21 mouse cellular contexts compared by ENCODE assay signal in genomic region chr8:78018430-78019180, GRCm38 (mm10).
DNase-seq lines count a peak whose midpoint lies in the region; ATAC-seq and TF ChIP-seq lines count a peak whose summit lies in the region.
"Had no signal": no experiment of that assay in that cellular context is flagged by ENCODE, and none has a peak within 500 bp of the region (broad histone marks: within the 10 kb centered on the region; RNA-seq: fewer than 3 reads in every experiment).

No protein-coding gene starts in this region.

- H3K27me3 ChIP-seq in forebrain, embryonic 14.5 days (replicated peaks; ENCODE audit: control insufficient read depth, insufficient read depth, low read length) = no peaks in the 10 kb centered on the region
- no peaks in the 10 kb centered on the region for H3K27me3 ChIP-seq in forebrain, embryonic 11.5 days (ENCODE audit: control insufficient read depth, insufficient read depth, low read length)
- H3K27me3 ChIP-seq in heart, postnatal 0 days (ENCODE audit: control insufficient read depth, insufficient read depth, low read length) = no peaks in the 10 kb centered on the region
- no peaks in the 10 kb centered on the region for H3K27me3 ChIP-seq in E14TG2a.4 (ENCODE audit: insufficient read depth, low read length)
- H3K27me3 ChIP-seq: heart, embryonic 13.5 days; limb, embryonic 12.5 days had no signal

- TF ChIP-seq CTCF in heart, postnatal 0 days (IDR thresholded peaks at IDR 0.05; ENCODE audit: low read depth) = no peak
- TF ChIP-seq CTCF in E14TG2a.4 (conservative IDR thresholded peaks at IDR 0.05; ENCODE audit: low read length) = no peak

- no peaks in the 10 kb centered on the region for H3K9me3 ChIP-seq in forebrain, embryonic 14.5 days (replicated peaks; ENCODE audit: control insufficient read depth, low read length)
- no peaks in the 10 kb centered on the region for H3K9me3 ChIP-seq in forebrain, embryonic 11.5 days (ENCODE audit: control insufficient read depth, low read length)
- H3K9me3 ChIP-seq in heart, postnatal 0 days (replicated peaks; ENCODE audit: control insufficient read depth, low read length) = no peaks in the 10 kb centered on the region
- H3K9me3 ChIP-seq in E14TG2a.4 (ENCODE audit: low read length) = peaks cover 27% of the 10 kb centered on the region
- H3K9me3 ChIP-seq: embryonic facial prominence, embryonic 10.5 days had no signal

- 0 out of 2 replicates have a peak, but pooled peaks cover 5% of the 10 kb centered on the region for H3K4me1 ChIP-seq in forebrain, embryonic 14.5 days (ENCODE audit: control insufficient read depth, insufficient read depth, low read length)
- H3K4me1 ChIP-seq in forebrain, embryonic 11.5 days (replicated peaks; ENCODE audit: control insufficient read depth, insufficient read depth, low read length) = no peaks in the 10 kb centered on the region
- peaks cover 42% of the 10 kb centered on the region for H3K4me1 ChIP-seq in heart, postnatal 0 days (ENCODE audit: control insufficient read depth, insufficient read depth)
- peaks cover 29% of the 10 kb centered on the region for H3K4me1 ChIP-seq in E14TG2a.4 (replicated peaks; ENCODE audit: low read depth, low read length)

- 17% methylated on average over 4 of the region's 4 CpGs for WGBS in forebrain, embryonic 14.5 days
- WGBS in forebrain, embryonic 11.5 days = 62% methylated on average over 4 of the region's 4 CpGs
- 37% methylated on average over 4 of the region's 4 CpGs for WGBS in heart, postnatal 0 days

- H3K27ac ChIP-seq in forebrain, embryonic 14.5 days (ENCODE audit: low read depth, low read length) = no peak overlapping the region
- no peak overlapping the region for H3K27ac ChIP-seq in forebrain, embryonic 11.5 days (ENCODE audit: low read depth, low read length)
- H3K27ac ChIP-seq in heart, postnatal 0 days (ENCODE audit: low read depth) = peak overlapping the region; percentile 70
- H3K27ac ChIP-seq: embryonic facial prominence, embryonic 10.5 days; limb, embryonic 12.5 days; macrophage had no signal

- H3K4me3 ChIP-seq in forebrain, embryonic 14.5 days (ENCODE audit: low read depth, low read length) = no peak overlapping the region
- H3K4me3 ChIP-seq in forebrain, embryonic 11.5 days (ENCODE audit: low read depth, low read length) = no peak overlapping the region
- H3K4me3 ChIP-seq in heart, postnatal 0 days (ENCODE audit: low read depth, low read length) = no peak overlapping the region
- 0 out of 2 replicates have a peak overlapping the region, but pooled peaks have one; percentile 21 for H3K4me3 ChIP-seq in E14TG2a.4 (replicated peaks; ENCODE audit: low read length)
- H3K4me3 ChIP-seq: embryonic facial prominence, embryonic 10.5 days; heart, embryonic 13.5 days; limb, embryonic 12.5 days had no signal

- no peak for TF ChIP-seq EP300 in heart, postnatal 0 days (IDR thresholded peaks at IDR 0.05; ENCODE audit: low read depth)

- DNase-seq in forebrain, embryonic 14.5 days (ENCODE audit: low spot score) = peak; percentile 45
- DNase-seq in forebrain, embryonic 11.5 days (ENCODE audit: low spot score) = no peak
- no peak for DNase-seq in heart, postnatal 0 days (ENCODE audit: low spot score)
- DNase-seq in heart, postnatal 4 days = no peak
- peak; percentile 74 for DNase-seq in ZHBTc4 (ENCODE audit: low read depth, low spot score)
- no peak for DNase-seq in urinary bladder, postnatal 25 days (ENCODE audit: low spot score)
- DNase-seq in adrenal gland, adult 18-20 months (ENCODE audit: low spot score in 2 of 2) = no peak
- DNase-seq: cerebellum, adult 11-12 months; cerebellum, postnatal 10 days; kidney, adult 18-20 months; kidney, postnatal 4 days; liver, postnatal 0 days; thymus, adult 18-20 months; thymus, postnatal 36 days had no signal

- H3K36me3 ChIP-seq in forebrain, embryonic 14.5 days (ENCODE audit: control insufficient read depth, insufficient read depth, low read length) = no peaks in the 10 kb centered on the region
- H3K36me3 ChIP-seq in forebrain, embryonic 11.5 days (ENCODE audit: control insufficient read depth, insufficient read depth, low read length) = no peaks in the 10 kb centered on the region
- no peaks in the 10 kb centered on the region for H3K36me3 ChIP-seq in heart, postnatal 0 days (replicated peaks; ENCODE audit: control insufficient read depth, insufficient read depth, low read length)
- no peaks in the 10 kb centered on the region; the same call in 1 of the 2 replicates for H3K36me3 ChIP-seq in E14TG2a.4 (ENCODE audit: insufficient read depth, low read length)
- H3K36me3 ChIP-seq: embryonic facial prominence, embryonic 10.5 days; heart, embryonic 13.5 days; limb, embryonic 12.5 days had no signal

- ATAC-seq in forebrain, embryonic 14.5 days = peak; percentile 61
- ATAC-seq in forebrain, embryonic 11.5 days (replicated peaks; ENCODE audit: low FRiP score) = no peak
- ATAC-seq in heart, postnatal 0 days (ENCODE audit: insufficient read depth, low read depth) = peak; percentile 45; the same call in 1 of the 2 replicates
- ATAC-seq: liver, postnatal 0 days; lung, postnatal 0 days had no signal

- H3K9ac ChIP-seq in forebrain, embryonic 14.5 days (ENCODE audit: low read length) = no peak overlapping the region
- H3K9ac ChIP-seq in forebrain, embryonic 11.5 days (ENCODE audit: low read length) = no peak overlapping the region
- no peak overlapping the region for H3K9ac ChIP-seq in heart, postnatal 0 days (replicated peaks; ENCODE audit: low read depth, low read length)
- H3K9ac ChIP-seq: heart, embryonic 13.5 days; limb, embryonic 12.5 days; liver, postnatal 0 days had no signal

- H3K4me2 ChIP-seq in forebrain, embryonic 14.5 days (ENCODE audit: low read length) = no peak overlapping the region
- H3K4me2 ChIP-seq in forebrain, embryonic 11.5 days (ENCODE audit: low read depth, low read length, severe bottlenecking) = no peak overlapping the region
- no peak overlapping the region for H3K4me2 ChIP-seq in heart, postnatal 0 days (ENCODE audit: low read depth, low read length)
- H3K4me2 ChIP-seq: heart, embryonic 13.5 days; limb, embryonic 12.5 days; liver, embryonic 11.5 days had no signal

Comparison
In these comparisons a context has a peak if more than half of its experiments do, and no peak if none do; other contexts are left out.
1. DNase-seq: peak in forebrain, embryonic 14.5 days (single experiment) and ZHBTc4 (single experiment); none in forebrain, embryonic 11.5 days (single experiment), heart, postnatal 0 days (single experiment), heart, postnatal 4 days (single experiment), urinary bladder, postnatal 25 days (single experiment) and adrenal gland, adult 18-20 months (0 of 2).